Mouse (Mus musculus): Measurements from ENCODE around the gene Tmprss11b. TPM values are rescaled to one million over a fixed set of nuclear protein-coding genes. Genes with fewer than 3 reads are reported as not detected.
"Not testable (repeated sequence)": the region's sequence is repeated elsewhere in the genome, so short reads cannot be mapped to it uniquely, and the experiment has no call there.

The Tmprss11b gene
- polyA plus RNA-seq (2015; fragmentation: Nextera tagmentation; extraction: Ambion mirVana): 0.65 and 0.72 TPM in 2 replicates

GRCm38 (mm10) chr5:86676262-86676661 is at the start of gene Tmprss11b:
Gene Tmprss11b (minus strand): TSS chr5:86676362.
- 61% methylated on average over 5 of the region's 5 CpGs for WGBS
- Histone ChIP-seq H3K9me3 (no peaks in the 10 kb centered on the region), H3K4me3 (no peak within 1 kb of the TSS), H3K27ac (no peak within 1 kb of the TSS), H3K27me3 (no peaks in the 10 kb centered on the region), H3K4me2 (no peak within 1 kb of the TSS), H3K9ac (no peak within 1 kb of the TSS), H3K4me1 (no peaks in the 10 kb centered on the region), H3K36me3 (no peaks in the 10 kb centered on the region)
- ATAC-seq (ENCODE audit: insufficient number of reproducible peaks, insufficient read depth, low FRiP score, low TSS enrichment, low read depth): no peak

- Histone ChIP-seq H3K4me1 (no peaks in the 10 kb centered on the region), H3K36me3 (no peaks in the 10 kb centered on the region), H3K9ac (no peak overlapping the region), H3K4me3 (no peak overlapping the region), H3K4me2 (no peak overlapping the region), H3K27ac (no peak overlapping the region), H3K9me3 (no peaks in the 10 kb centered on the region), H3K27me3 (no peaks in the 10 kb centered on the region)
- no peak for ATAC-seq (ENCODE audit: insufficient number of reproducible peaks, insufficient read depth, low FRiP score, low TSS enrichment, low read depth)
Observed at GRCm38 (mm10) chr5:86725021-86725420, 48.9 kb upstream of the Tmprss11b start.

- H3K4me2 ChIP-seq: no peak overlapping the region
- H3K27ac ChIP-seq: no peak overlapping the region
- no peak for ATAC-seq (ENCODE audit: insufficient number of reproducible peaks, insufficient read depth, low FRiP score, low TSS enrichment, low read depth)
- H3K4me1 ChIP-seq: no peaks in the 10 kb centered on the region
- H3K36me3 ChIP-seq: no peaks in the 10 kb centered on the region
- no peaks in the 10 kb centered on the region for H3K9me3 ChIP-seq
- H3K4me3 ChIP-seq: no peak overlapping the region
- no peak overlapping the region for H3K9ac ChIP-seq
- no peaks in the 10 kb centered on the region for H3K27me3 ChIP-seq
- 4% methylated on average over 2 of the region's 2 CpGs for WGBS
Observed at GRCm38 (mm10) chr5:86722820-86723460, 46.8 kb upstream of the Tmprss11b start.

- no peak overlapping the region for H3K4me2 ChIP-seq
- H3K36me3 ChIP-seq: no peaks in the 10 kb centered on the region
- no peak overlapping the region for H3K27ac ChIP-seq
- no peaks in the 10 kb centered on the region for H3K4me1 ChIP-seq
- WGBS: 85% methylated on average over 2 of the region's 2 CpGs
- H3K4me3 ChIP-seq: no peak overlapping the region
- H3K27me3 ChIP-seq: no peaks in the 10 kb centered on the region
- H3K9me3 ChIP-seq: no peaks in the 10 kb centered on the region
- no peak for ATAC-seq (ENCODE audit: insufficient number of reproducible peaks, insufficient read depth, low FRiP score, low TSS enrichment, low read depth)
- H3K9ac ChIP-seq: no peak overlapping the region
Observed at GRCm38 (mm10) chr5:86714967-86715366, 38.8 kb upstream of the Tmprss11b start.

DNA sequence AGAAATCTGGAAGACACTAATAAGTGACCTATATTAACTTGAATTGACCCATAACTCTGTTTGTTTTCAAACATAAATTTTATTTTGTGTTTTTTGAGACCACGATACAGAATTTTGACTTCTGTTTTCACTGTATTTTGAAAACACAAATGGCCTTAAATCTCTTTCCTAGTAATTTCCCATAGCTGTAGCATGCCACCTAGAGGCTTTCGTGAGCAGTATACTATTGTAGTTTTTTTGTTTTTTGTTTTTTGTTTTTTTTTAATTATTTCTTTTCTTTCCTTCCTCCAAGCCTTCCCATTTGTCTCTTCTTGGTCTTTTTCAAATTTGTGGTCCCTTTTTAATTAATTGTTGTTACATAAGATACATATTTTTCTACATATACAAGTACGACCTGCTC is 28.8 kb upstream of the Tmprss11b start:
- Histone ChIP-seq H3K4me3 (no peak overlapping the region), H3K9me3 (no peaks in the 10 kb centered on the region), H3K36me3 (no peaks in the 10 kb centered on the region), H3K4me2 (no peak overlapping the region), H3K27me3 (no peaks in the 10 kb centered on the region), H3K27ac (no peak overlapping the region), H3K9ac (no peak overlapping the region), H3K4me1 (no peaks in the 10 kb centered on the region)
- no peak for ATAC-seq (ENCODE audit: insufficient number of reproducible peaks, insufficient read depth, low FRiP score, low TSS enrichment, low read depth)
- 78% methylated on average over 3 of the region's 3 CpGs for WGBS

- ATAC-seq (ENCODE audit: insufficient number of reproducible peaks, insufficient read depth, low FRiP score, low TSS enrichment, low read depth): no peak
- H3K4me2 ChIP-seq: no peak overlapping the region
- no peak overlapping the region for H3K9ac ChIP-seq
- no peak overlapping the region for H3K27ac ChIP-seq
- no peaks in the 10 kb centered on the region for H3K9me3 ChIP-seq
- H3K36me3 ChIP-seq: no peaks in the 10 kb centered on the region
- H3K4me3 ChIP-seq: no peak overlapping the region
- WGBS: 50% methylated on average over 4 of the region's 4 CpGs
- no peaks in the 10 kb centered on the region for H3K27me3 ChIP-seq
- H3K4me1 ChIP-seq: no peaks in the 10 kb centered on the region
Observed at GRCm38 (mm10) chr5:86684667-86685066, 8.5 kb upstream of the Tmprss11b start.

- H3K9me3 ChIP-seq; H3K36me3 ChIP-seq; H3K27ac ChIP-seq; H3K4me2 ChIP-seq; H3K27me3 ChIP-seq; H3K4me3 ChIP-seq; H3K4me1 ChIP-seq; H3K9ac ChIP-seq; ATAC-seq (ENCODE audit: insufficient number of reproducible peaks, insufficient read depth, low FRiP score, low TSS enrichment, low read depth): not testable (repeated sequence)
- WGBS: 26% methylated on average over 4 of the region's 4 CpGs
Observed at GRCm38 (mm10) chr5:86649185-86649584, 27.0 kb downstream of the Tmprss11b start.

DNA sequence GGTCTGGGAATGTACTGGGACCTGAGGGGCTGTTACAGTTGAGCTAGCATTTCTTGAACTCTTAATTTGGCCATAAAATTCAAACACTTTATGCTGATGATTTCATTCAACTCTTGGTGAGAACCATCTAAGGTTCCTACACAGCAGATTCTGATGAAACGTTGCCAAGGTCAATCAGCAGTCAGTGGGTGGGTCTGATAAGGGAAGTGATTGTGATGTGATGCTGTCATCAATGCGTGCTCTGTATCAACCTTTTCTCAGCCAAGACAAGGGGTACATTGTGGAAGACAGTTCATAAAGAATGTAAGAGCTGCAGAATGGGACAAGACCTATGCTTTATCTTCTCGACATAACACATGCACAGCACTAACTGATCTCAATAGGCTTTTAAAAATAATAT is 35.4 kb downstream of the Tmprss11b start:
- no peak for ATAC-seq (ENCODE audit: insufficient number of reproducible peaks, insufficient read depth, low FRiP score, low TSS enrichment, low read depth)
- Histone ChIP-seq H3K27ac (no peak overlapping the region), H3K4me2 (no peak overlapping the region), H3K4me3 (no peak overlapping the region), H3K4me1 (no peaks in the 10 kb centered on the region), H3K9me3 (no peaks in the 10 kb centered on the region), H3K36me3 (no peaks in the 10 kb centered on the region), H3K27me3 (no peaks in the 10 kb centered on the region), H3K9ac (no peak overlapping the region)
- WGBS: 61% methylated on average over 3 of the region's 3 CpGs

- no peak within 1 kb of the TSS for H3K4me3 ChIP-seq
- H3K27ac ChIP-seq: no peak within 1 kb of the TSS
- no peaks in the 10 kb centered on the region for H3K27me3 ChIP-seq
- no peak within 1 kb of the TSS for H3K9ac ChIP-seq
- H3K4me2 ChIP-seq: no peak within 1 kb of the TSS
- ATAC-seq (ENCODE audit: insufficient number of reproducible peaks, insufficient read depth, low FRiP score, low TSS enrichment, low read depth): no peak
- H3K9me3 ChIP-seq: no peaks in the 10 kb centered on the region
- H3K36me3 ChIP-seq: no peaks in the 10 kb centered on the region
- H3K4me1 ChIP-seq: no peaks in the 10 kb centered on the region
- 63% methylated on average over 5 of the region's 5 CpGs for WGBS
Observed at GRCm38 (mm10) chr5:86632324-86632723, 43.8 kb downstream of the Tmprss11b start, which contains the start of gene Tmprss11f. Gene Tmprss11f (minus strand): TSS chr5:86632424.

DNA sequence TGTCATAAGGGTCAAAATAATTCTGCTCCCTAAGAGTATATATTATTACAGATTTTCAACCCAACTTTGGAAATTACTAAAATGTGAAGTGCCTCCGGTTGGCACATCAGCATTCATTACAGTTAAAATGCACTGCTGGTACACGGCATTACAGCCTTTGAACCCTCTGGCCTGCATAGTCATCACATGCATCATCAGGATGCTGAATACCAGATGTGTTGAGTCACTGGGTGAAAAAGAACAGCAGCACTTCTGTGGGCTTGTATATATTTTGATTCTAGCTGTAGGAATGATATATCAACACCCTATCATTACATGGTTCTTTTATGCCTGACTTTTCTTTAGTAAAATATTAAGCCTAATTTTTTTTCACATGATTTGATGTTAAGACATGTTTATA is 45.5 kb downstream of the Tmprss11b start:
- no peak for ATAC-seq (ENCODE audit: insufficient number of reproducible peaks, insufficient read depth, low FRiP score, low TSS enrichment, low read depth)
- Histone ChIP-seq H3K9ac (no peak overlapping the region), H3K27me3 (no peaks in the 10 kb centered on the region), H3K36me3 (no peaks in the 10 kb centered on the region), H3K4me2 (no peak overlapping the region), H3K4me3 (no peak overlapping the region), H3K9me3 (no peaks in the 10 kb centered on the region), H3K27ac (no peak overlapping the region), H3K4me1 (no peaks in the 10 kb centered on the region)
- 44% methylated on average over 2 of the region's 2 CpGs for WGBS

DNA sequence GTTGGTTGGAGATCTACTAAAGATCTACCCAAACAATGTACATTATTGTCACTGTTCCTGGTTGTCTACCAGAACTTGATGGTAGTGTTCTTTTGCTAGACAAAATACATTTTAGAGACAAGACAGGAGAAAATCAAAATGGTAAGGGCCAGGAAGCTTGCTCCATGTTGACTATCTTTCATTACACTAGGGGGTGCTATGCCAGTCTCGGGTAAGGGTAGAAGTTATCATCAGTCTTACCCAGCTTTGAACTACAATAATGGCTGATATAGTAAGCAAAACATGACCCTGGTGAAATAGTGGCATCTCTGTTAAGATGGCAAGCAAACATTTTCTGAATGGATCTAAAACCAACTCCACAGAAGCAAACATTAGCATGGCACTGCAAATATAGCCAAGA is 54.4 kb downstream of the Tmprss11b start:
- Histone ChIP-seq H3K27ac (no peak overlapping the region), H3K4me2 (no peak overlapping the region), H3K4me1 (no peaks in the 10 kb centered on the region), H3K9ac (no peak overlapping the region), H3K27me3 (no peaks in the 10 kb centered on the region), H3K9me3 (no peaks in the 10 kb centered on the region), H3K36me3 (no peaks in the 10 kb centered on the region), H3K4me3 (no peak overlapping the region)
- ATAC-seq (ENCODE audit: insufficient number of reproducible peaks, insufficient read depth, low FRiP score, low TSS enrichment, low read depth): no peak
- WGBS: 83% methylated on average over 1 of the region's 1 CpGs
